Mouse (Mus musculus) spleen, postnatal 14 days (tissue): ENCODE measurements at regions not wholly inside any gene's neighbourhood (a gene's known extent, or its start where the extent isn't known, plus 50 kb on each side); places are given as distances from the start of the nearest gene placed in this dataset.

ENCODE experiments used
- DNase-seq, 2 experiments: peaks; one replicate each; pipeline ENCODE4 v3.0.0; 2021 to 2022; ENCODE audit warnings: low spot score in 2 of 2

DNA sequence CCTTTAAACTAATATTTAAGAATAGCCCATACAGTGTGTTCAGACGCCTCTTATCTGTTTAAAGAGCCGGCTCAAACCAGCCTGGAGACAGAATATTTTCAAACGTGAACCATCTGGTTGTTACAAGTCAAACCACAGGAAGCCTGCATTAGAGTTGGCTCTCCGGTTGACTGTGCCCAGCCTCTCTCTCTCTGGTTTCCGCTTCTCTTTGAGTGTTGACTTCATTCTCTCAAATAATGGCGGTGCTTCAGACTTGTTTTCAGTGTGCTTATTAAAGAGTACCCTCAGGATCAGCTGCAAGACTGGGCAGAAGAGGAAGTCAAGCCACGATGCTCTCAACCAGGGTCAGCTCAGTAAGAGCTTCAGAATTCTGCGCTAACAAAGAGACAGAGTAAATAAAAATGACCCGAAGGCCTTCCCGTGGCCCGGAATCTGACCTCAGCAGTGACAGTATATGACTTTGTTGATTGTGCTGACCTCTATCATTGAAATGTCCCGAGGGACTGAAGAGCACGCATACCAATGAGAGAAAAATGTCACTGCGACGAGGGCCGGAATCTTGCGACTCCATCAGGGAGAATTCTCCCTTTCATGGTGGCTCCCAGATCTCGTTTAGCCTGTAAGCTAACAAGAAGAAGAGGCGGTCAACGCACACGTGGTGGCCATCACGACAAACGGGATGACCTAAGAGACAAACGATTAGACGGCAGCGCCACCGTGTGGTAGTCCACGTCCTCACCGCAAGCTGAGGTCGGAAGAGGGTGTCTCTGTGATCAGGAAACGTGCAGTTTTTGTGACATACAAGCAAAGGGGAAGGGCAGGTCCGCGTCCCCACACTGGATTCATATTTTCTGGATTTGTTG lies 55.3 kb upstream of the Cpsf6 start:
- DNase-seq = peak; percentile 78 to 88

DNA sequence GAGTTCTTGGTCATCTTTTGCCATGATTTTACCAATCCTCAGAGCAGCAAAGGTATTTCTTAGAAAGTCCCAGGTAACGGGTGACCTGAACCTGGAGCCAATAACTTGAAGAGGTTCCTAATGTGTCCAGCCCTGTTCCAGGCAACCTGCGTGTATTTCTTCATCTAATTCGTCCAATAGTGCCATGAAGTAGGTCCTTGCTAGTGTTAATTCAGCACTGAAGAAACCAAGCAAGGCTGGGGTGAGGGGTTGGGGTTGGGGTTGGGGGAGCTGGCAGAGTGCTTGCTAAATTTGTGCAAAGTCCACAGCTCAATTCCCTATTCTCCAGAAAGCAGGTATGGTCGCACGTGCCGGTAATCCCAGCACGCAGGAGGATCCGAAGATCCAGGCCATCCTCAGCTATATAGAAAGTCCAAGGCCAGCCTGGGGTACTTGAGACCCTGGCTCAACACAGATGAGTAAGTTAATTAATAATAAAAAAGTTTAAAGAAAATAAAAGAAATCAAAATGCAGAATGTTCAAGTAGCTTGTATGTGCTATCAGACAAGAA lies 54.6 kb upstream of the Cpsf6 start:
- DNase-seq = no peak

DNA sequence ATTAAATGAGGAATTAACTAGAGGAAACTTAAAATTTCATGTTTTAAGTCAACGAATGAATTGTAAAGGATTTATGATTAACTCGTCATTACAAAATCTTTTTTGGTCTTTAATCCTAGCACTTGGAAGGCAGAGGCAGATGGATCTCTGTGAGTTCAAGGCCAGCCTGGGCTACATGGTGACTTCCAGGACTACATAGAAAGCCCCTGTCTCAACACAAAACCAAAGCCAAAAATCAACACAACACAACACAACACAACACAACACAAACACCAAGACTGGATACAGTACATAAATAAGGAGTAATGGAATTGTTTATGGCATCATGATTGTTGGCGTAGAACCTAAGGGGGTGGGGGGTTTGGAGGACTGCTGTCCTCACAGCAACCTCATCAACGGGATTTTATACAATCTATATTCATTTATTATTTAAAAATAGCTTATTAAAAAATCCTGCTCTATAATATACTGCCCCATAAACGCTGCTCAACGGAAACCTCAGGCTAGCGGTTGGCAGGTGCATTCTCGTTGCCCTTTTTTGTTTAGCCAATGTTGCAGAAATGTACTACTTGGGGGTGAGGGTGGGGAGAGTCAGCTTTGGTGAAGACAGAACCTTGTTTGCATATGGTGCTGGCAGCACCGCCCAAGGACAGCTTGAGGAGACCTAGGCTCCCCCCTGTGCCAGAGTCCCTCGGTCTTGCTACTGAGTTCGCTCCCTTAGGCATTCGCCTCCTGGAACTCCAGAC lies 53.9 kb upstream of the Cpsf6 start:
- DNase-seq = peak in 1 of 2 experiments; percentile 30

DNA sequence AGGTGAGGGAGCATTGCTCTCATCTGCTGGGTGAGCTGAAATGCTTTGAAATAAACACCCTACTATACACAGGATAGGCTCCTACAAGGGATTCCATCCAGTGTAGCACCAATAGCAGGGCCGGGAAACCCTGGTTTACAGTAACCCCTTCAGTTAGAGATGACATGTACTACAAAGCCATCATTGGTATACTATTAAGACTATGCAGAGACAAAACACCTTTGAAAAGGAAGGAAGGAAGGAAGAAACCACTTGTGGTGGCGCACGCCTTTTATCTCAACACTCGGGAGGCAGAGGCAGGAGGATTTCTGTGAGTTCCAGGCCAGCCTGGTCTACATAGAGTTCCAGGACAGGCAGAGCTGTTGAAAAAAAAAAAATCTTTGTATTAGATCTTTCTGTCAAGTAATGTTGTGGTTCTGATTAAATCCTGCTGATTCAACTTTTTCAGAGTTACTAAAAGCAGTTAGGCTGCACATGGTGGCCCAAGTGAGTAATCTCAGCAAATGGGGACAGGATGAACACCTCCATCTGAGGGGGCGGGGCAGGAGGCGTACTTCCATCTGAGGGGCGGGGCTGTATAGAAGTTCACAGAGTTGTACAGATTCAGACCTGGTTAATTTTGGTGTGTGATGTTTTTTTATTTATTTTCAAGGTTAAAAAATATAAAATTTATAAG lies 53.2 kb upstream of the Cpsf6 start:
- peak in 1 of 2 experiments; percentile 36 for DNase-seq

DNA sequence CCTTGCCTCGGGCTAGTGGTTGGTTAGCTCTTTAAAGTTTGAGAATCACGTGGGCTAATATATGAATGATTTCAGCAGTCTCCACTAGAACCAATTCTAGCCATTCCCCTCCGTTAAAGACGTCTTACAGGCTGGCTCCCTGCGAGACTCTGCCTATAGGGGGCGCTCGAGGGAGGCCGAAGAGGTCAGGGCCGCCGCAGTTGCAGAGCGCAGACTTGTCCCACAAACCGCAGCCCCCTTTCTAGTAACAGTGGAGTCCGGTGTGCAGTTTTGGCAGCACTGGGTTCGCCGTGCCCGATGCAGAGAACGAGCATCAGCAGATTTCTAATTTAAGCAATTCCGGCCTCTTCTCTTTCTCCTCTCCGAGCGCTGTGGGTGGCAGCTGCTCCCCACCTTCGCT lies 52.6 kb upstream of the Cpsf6 start:
- peak; percentile 54 to 77 for DNase-seq

- no peak for DNase-seq
Observed at GRCm38 (mm10) chr10:117431850-117432249, 52.0 kb upstream of the Cpsf6 start.

DNA sequence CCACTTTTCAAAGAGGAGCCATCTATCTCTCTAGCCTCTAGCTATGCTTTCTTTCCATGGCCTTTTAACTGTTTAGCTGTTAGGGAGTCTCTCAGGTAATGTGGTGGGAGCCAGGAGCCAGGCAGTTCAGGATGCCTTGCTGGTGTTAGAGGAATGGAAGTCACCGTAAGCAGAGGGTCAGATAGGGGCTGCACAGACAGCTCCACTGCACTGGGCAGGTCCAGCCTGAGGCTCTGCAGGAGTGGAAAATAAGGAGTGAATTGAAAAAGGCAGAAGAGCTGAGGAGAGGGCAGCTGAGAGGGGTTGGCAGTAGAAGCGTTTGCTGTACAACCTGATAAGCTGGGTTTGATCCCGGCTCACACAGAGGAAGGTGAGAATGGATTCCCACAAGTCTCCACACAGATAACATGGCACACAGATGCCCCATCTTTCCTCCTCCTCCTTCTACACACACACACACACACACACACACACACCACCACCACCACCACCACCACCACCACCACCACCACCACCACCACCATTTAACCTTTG lies 51.3 kb upstream of the Cpsf6 start:
- no peak for DNase-seq

- no peak for DNase-seq
Observed at GRCm38 (mm10) chr10:117430224-117430884, 50.5 kb upstream of the Cpsf6 start.

GRCm38 (mm10) chr10:117429459-117430183 lies 49.8 kb upstream of the Cpsf6 start:
- no peak for DNase-seq
